Mouse (Mus musculus): Measurements from ENCODE around the gene Grhpr. TPM values are rescaled to one million over a fixed set of nuclear protein-coding genes. Genes with fewer than 3 reads are reported as not detected.
"Not testable (repeated sequence)": the region's sequence is repeated elsewhere in the genome, so short reads cannot be mapped to it uniquely, and the experiment has no call there.

Gene Grhpr
- total RNA-seq (2014; fragmentation: Nextera tagmentation) (16.9 and 25.1 TPM in 2 replicates), total RNA-seq (2017) (13.7 and 21.5 TPM in 2 replicates)

- ATAC-seq (replicated peaks; ENCODE audit: low FRiP score, low TSS enrichment, poor library complexity, severe bottlenecking), result peak; percentile 83
Observed at GRCm38 (mm10) chr4:44981280-44981973, at the start of gene Grhpr. TSS of gene Grhpr (plus strand) at chr4:44981395.

GRCm38 (mm10) chr4:44931732-44932131, 49.5 kb upstream of the Grhpr start:
- ATAC-seq (replicated peaks; ENCODE audit: low FRiP score, low TSS enrichment, poor library complexity, severe bottlenecking), result no peak

DNA sequence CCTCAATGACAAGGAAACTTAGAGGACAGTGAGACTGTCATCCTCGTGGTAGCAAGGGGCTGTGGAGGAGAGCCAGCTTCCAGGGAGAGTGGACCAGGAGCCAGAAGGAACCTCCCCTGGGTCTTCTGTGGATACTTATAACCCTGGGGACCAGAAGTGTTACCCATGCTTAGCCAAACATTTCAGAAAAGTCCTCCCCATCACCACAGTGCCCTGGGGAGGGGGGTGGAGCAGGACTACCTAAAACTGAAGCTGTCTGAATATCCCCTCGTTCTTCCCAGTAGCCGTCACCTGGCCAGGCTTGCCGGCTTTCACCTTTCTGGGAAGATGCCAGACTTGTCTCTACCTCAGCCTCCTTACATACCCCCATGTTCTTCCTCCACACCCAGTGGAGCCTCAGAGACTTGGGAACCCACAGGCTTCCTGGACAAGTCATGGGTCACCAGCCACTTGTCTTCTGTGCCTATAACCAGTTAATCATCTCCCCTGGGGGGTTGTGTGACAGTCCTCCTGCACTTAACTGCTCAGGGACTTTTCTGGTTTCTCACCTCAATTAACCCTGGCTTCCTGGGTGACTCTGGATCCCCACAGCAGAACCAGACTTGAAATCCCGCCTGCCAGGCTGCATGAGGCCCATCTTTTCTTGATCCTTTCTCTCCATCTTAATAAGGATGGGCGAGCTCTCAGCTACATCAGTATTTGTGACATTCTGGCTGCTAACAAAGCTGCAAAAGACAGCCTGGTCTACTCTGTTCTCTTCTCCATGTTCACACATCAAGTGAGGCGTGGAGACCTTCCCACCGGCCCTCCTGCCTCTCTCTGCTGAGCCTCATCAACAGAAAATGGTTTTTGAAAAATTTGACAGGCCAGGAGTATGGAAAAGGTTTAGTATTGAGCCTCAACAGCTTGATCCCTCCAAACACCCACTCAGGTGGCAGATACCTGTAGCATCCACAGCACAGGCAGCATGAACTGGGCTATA, 42.5 kb upstream of the Grhpr start:
- no peak for ATAC-seq (replicated peaks; ENCODE audit: low FRiP score, low TSS enrichment, poor library complexity, severe bottlenecking)

GRCm38 (mm10) chr4:44939576-44940249, 41.5 kb upstream of the Grhpr start:
- no peak for ATAC-seq (replicated peaks; ENCODE audit: low FRiP score, low TSS enrichment, poor library complexity, severe bottlenecking)

GRCm38 (mm10) chr4:44940286-44940685, 40.9 kb upstream of the Grhpr start:
- ATAC-seq (replicated peaks; ENCODE audit: low FRiP score, low TSS enrichment, poor library complexity, severe bottlenecking), result no peak

DNA sequence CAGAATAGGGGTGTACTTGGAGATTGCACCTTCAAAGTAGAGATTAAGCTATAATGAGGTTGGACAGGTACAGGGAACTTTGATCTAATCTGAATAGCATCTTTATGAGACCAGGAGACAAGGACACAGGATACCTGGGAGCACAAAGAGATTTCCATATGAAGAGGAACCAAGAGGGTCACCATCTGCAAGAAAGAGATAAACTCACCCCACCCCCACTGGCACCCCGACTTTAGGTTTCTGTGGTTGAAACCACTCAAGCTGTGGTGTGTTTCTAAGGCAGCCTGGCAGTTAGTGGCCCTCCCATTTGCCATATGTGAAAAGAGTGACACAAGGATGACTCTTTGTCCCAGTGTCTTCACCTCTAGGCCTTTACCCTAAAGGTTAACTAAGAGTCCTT, 39.0 kb upstream of the Grhpr start:
- peak; percentile 68 for ATAC-seq (replicated peaks; ENCODE audit: low FRiP score, low TSS enrichment, poor library complexity, severe bottlenecking)

DNA sequence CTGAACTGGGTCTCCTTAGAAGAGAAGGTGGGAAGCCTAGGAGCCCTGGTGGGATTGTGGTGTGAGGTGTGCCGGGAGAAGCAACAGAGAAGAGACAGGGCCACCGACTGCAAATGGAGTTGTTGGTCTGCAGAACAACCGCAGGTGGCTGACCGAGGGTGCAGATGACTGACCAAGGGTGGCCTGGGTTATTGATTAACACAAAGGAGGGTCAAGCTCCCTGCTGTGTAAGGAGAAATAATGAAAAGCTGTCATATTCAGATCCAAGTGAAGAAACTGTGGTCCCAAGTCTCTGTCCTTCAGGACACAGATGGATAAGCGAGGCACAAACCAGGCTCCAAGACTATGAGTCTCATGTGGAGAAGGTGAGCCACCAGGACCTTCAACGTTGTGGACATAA, 37.7 kb upstream of the Grhpr start:
- ATAC-seq (replicated peaks; ENCODE audit: low FRiP score, low TSS enrichment, poor library complexity, severe bottlenecking), result no peak

DNA sequence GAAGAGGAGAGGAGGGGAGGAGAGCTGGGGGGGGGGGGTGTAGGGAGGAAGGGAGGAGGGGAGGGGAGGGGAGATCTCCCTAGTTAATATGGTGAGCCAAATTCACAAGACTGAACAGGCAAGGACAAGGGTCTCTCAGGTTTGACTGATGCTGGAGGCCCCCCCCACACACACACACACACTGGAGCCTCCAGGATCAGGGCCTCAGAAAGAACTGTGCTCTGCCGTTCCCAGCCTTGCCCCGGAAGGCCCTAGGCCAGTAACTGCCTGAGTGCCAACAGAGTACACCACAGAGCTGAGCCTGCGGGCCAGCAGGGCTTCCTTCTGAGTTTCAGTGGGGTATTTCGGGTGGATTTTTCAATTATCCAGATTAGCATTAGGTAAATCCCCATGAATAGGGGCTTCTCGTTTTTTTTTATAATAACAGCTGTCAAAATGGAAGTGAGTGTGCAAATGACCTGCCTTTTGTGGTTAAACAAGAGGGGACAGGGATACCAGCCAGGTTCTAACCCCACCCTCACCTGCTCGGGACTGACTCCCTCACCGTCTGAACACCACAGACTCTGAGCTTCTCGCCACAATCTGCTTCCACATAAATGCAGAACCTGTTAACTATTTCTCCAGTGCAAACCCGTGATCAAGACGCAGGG, 36.6 kb upstream of the Grhpr start:
- no peak for ATAC-seq (replicated peaks; ENCODE audit: low FRiP score, low TSS enrichment, poor library complexity, severe bottlenecking)

DNA sequence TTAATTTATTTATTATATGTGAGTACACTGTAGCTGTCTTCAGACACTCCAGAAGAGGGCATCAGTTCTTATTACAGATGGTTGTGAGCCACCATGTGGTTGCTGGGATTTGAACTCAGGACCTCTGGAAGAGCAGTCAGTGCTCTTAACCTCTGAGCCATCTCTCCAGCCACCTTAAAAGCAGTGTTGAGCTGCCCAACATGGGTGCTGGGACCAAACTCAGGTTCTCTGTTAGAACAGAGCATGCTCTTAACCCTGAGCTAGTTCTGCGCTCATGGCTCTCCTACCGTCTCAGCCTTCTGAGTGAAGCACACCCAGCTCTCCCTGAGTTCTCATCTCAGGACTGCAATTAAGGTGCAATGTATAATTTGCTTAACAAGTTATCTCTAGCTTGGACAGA, 35.1 kb upstream of the Grhpr start:
- not testable (repeated sequence) for ATAC-seq (replicated peaks; ENCODE audit: low FRiP score, low TSS enrichment, poor library complexity, severe bottlenecking)

GRCm38 (mm10) chr4:44947464-44947863, 33.7 kb upstream of the Grhpr start:
- no peak for ATAC-seq (replicated peaks; ENCODE audit: low FRiP score, low TSS enrichment, poor library complexity, severe bottlenecking)

DNA sequence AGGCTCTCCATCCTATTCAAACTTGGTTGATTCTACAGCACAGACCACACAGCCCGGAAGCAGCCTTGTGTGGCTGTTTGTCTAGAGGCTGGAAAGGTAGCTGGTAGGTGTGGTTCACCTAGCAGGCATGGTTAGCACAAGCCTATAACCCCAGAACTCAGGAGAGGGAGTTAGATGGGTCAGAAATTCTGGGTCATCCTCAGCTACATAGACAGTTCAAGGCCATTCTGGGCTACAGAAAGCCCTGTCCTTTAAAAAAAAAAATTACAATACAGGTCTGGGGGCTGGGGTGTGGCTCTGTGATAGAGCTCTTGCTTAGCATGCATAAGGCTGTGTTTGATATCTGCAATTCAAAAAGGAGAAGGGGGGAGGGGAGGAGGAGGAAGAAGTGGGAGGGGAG, 32.9 kb upstream of the Grhpr start:
- no peak for ATAC-seq (replicated peaks; ENCODE audit: low FRiP score, low TSS enrichment, poor library complexity, severe bottlenecking)

- no peak for ATAC-seq (replicated peaks; ENCODE audit: low FRiP score, low TSS enrichment, poor library complexity, severe bottlenecking)
Observed at GRCm38 (mm10) chr4:44953041-44953440, 28.2 kb upstream of the Grhpr start.

- ATAC-seq (replicated peaks; ENCODE audit: low FRiP score, low TSS enrichment, poor library complexity, severe bottlenecking), result no peak
Observed at GRCm38 (mm10) chr4:44958776-44959175, 22.4 kb upstream of the Grhpr start.

DNA sequence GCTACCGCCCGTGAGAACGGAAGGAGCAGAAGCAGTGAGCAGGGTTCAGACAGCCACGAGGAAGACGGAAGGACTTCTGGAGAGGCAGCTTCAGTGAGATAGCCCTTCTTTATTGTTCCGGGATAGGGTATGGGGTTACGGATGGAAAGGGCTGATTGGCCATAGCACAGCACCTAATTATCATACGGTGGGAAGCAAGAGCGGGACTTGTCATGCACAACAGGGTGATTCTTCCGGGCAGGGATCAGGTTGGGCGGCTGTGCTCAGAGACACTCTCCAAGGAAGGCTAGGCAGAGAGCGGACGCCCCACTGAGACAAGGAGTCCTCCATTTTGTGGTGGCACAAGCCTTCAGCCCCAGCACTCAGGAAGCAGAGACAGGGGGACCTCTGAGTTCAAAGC, 22.0 kb upstream of the Grhpr start:
- ATAC-seq (replicated peaks; ENCODE audit: low FRiP score, low TSS enrichment, poor library complexity, severe bottlenecking), result no peak

- no peak for ATAC-seq (replicated peaks; ENCODE audit: low FRiP score, low TSS enrichment, poor library complexity, severe bottlenecking)
Observed at GRCm38 (mm10) chr4:44963156-44963555, 18.0 kb upstream of the Grhpr start.

DNA sequence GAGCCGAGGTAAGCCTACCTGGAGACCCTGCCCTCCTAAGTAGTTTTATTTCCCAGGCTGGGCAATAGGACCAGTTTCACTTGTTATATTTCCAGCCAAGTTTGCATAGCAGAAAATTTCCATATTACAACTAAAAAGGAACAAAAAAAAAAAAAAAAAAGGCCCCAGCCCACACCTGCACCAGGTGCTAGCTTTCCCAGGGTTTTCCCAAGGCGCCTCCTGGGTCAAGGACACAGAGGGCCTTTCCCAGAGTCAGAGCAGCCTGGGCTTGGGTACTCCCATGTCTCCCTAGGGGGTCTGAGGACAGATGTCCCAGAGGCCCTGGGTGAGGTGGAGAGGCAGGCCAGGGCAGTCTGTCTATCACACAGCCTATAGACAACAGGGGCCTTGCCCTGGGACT, 16.0 kb upstream of the Grhpr start:
- no peak for ATAC-seq (replicated peaks; ENCODE audit: low FRiP score, low TSS enrichment, poor library complexity, severe bottlenecking)

DNA sequence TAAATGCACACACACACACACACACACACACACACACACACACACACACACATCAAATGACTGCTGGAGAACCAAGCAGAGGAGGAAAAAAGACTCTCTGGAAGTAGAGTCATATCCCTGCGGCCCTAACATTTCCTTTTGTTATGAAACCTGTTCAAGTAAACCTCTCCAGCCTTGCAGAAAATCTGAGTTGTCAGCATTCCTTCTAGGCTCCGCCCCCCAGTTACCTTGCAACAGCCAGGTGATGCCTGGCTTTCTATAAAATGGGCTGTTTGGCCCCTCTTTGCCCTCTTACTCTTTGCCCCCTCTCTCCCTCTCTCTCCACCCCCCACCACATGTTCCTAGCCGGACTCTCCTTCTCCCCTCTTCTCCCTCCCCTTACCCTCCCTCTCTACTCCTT, 15.5 kb upstream of the Grhpr start:
- ATAC-seq (replicated peaks; ENCODE audit: low FRiP score, low TSS enrichment, poor library complexity, severe bottlenecking), result no peak

- ATAC-seq (replicated peaks; ENCODE audit: low FRiP score, low TSS enrichment, poor library complexity, severe bottlenecking), result no peak
Observed at GRCm38 (mm10) chr4:44967402-44967801, 13.8 kb upstream of the Grhpr start.

- ATAC-seq (replicated peaks; ENCODE audit: low FRiP score, low TSS enrichment, poor library complexity, severe bottlenecking), result no peak
Observed at GRCm38 (mm10) chr4:44970056-44970455, 11.1 kb upstream of the Grhpr start.
